In genomic region chr3:131092113-131092512, GRCm38 (mm10) we compare ENCODE assay signal across 16 mouse cellular contexts.
"Had no signal": no experiment of that assay in that cellular context is flagged by ENCODE, and none has a peak within 500 bp of the region (broad histone marks: within the 10 kb centered on the region; RNA-seq: fewer than 3 reads in every experiment).

No protein-coding gene starts in this region.

- H3K4me1 ChIP-seq: neural tube, embryonic 13.5 days; neural tube, embryonic 15.5 days; stomach, embryonic 15.5 days had no signal

- H3K27me3 ChIP-seq: neural tube, embryonic 13.5 days; stomach, embryonic 15.5 days had no signal

- H3K9me3 ChIP-seq: neural tube, embryonic 13.5 days; neural tube, embryonic 15.5 days; stomach, embryonic 15.5 days had no signal

- H3K4me3 ChIP-seq: neural tube, embryonic 13.5 days; neural tube, embryonic 15.5 days; stomach, embryonic 15.5 days had no signal

- H3K36me3 ChIP-seq: neural tube, embryonic 13.5 days; neural tube, embryonic 15.5 days; stomach, embryonic 15.5 days had no signal

- H3K9ac ChIP-seq: neural tube, embryonic 13.5 days; neural tube, embryonic 15.5 days; stomach, embryonic 15.5 days had no signal

- H3K27ac ChIP-seq: neural tube, embryonic 13.5 days; neural tube, embryonic 15.5 days; stomach, embryonic 15.5 days; stomach, postnatal 0 days had no signal

- DNase-seq: retina, postnatal 1 day; right cerebral cortex, adult 18-20 months; right cerebral cortex, postnatal 14 days; right cerebral cortex, postnatal 25 days; right cerebral cortex, postnatal 4 days; spleen, adult 18-20 months; thymus, adult 18-20 months; thymus, adult 2 months; thymus, postnatal 14 days; thymus, postnatal 25 days; thymus, postnatal 36 days; thymus, postnatal 4 days had no signal

- H3K4me2 ChIP-seq: neural tube, embryonic 13.5 days; neural tube, embryonic 15.5 days; stomach, embryonic 15.5 days had no signal
